Mouse (Mus musculus) midbrain, embryonic 16.5 days (tissue): ENCODE measurements around the gene Olfr610. TPM values are rescaled to one million over a fixed set of nuclear protein-coding genes. Genes with fewer than 3 reads are reported as not detected.
"Not testable (repeated sequence)": the region's sequence is repeated elsewhere in the genome, so short reads cannot be mapped to it uniquely, and the experiment has no call there.

Experiments
- ATAC-seq: fragments of 200-750 bp; cut with Nextera tagmentation; 2 replicates; pipeline ENCODE4 v1.8.0; 2017; ENCODE audit warnings: moderate TSS enrichment
- H3K27ac ChIP-seq: fragments of 300-500 bp; sonication (generic); 2 replicates; pipeline ENCODE4 v1.5.1; 2014; ENCODE audit warnings: mild to moderate bottlenecking, low read length, mixed read lengths
- H3K27me3 ChIP-seq: fragments of 300-500 bp; sonication (generic); 2 replicates; pipeline ENCODE4 v1.6.1; 2014; ENCODE audit warnings: low read depth, low read length, mixed read lengths; ENCODE audit not compliant: control insufficient read depth, insufficient read depth
- H3K36me3 ChIP-seq: fragments of 300-500 bp; sonication (generic); 2 replicates; pipeline ENCODE4 v1.6.1; 2014; ENCODE audit warnings: mild to moderate bottlenecking, low read length, moderate library complexity, mixed read lengths; ENCODE audit not compliant: control insufficient read depth, insufficient read depth
- H3K4me1 ChIP-seq: fragments of 300-500 bp; sonication (generic); 2 replicates; pipeline ENCODE4 v1.6.1; 2014; ENCODE audit warnings: mild to moderate bottlenecking, low read length, mixed read lengths; ENCODE audit not compliant: control insufficient read depth, insufficient read depth
- H3K4me2 ChIP-seq: fragments of 300-500 bp; sonication (generic); 2 replicates; pipeline ENCODE4 v1.6.1; 2014; ENCODE audit warnings: mild to moderate bottlenecking, low read length, mixed read lengths
- H3K4me3 ChIP-seq: fragments of 300-500 bp; sonication (generic); 2 replicates; pipeline ENCODE4 v1.5.1; 2014; ENCODE audit warnings: low read depth, mild to moderate bottlenecking, low read length, moderate library complexity, mixed read lengths
- H3K9ac ChIP-seq: fragments of 300-500 bp; sonication (generic); 2 replicates; pipeline ENCODE4 v1.6.1; 2014; ENCODE audit warnings: low read depth, low read length, mixed read lengths
- H3K9me3 ChIP-seq: fragments of 300-500 bp; sonication (generic); replicated peaks from 2 replicates; pipeline ENCODE4 v1.6.1; 2014; ENCODE audit warnings: mild to moderate bottlenecking, low read length, mixed read lengths; ENCODE audit not compliant: control insufficient read depth, poor library complexity, severe bottlenecking
- WGBS: fragments of 180-500 bp; shearing (Covaris S2); extraction: QIAGEN DNeasy Blood & Tissue Kit; methylation state at CpG from one replicate; pipeline ENCODE4 v1.1.7; 2014; 5-methylcytosine and 5-hydroxymethylcytosine counted together
- polyA plus RNA-seq: library from polyadenylated mRNA; unstranded; fragments of >200 nt; fragmentation: Nextera tagmentation; extraction: Ambion mirVana; gene quantifications from 2 replicates; pipeline ENCODE4 v1.2.1, GENCODE M21; 2015

Olfr610 gene
- polyA plus RNA-seq: not detected in 2 replicates

DNA sequence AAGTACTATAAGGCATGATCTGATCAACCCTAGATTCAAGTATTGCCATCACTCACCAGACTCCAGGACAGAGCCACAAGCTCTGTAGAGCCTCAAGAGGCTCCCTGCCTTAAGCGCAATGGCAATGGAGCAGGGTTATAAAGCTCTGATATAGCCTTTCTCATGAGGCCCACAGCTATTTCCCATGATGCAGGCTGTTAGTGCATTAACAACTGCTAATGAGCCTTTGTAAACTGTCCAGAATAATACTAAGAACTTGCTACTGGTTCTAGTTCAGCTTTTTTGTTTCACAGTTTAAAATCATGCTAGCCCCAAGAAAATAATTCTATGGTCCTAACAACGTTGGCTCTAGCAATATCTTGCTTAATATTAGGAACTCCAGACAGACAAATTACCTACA is at the start of gene Olfr610:
Gene Olfr610 (minus strand): TSS at position 101 of the 400 bp plus-strand sequence.
- Histone ChIP-seq H3K9ac (no peak within 1 kb of the TSS), H3K27me3 (no peaks in the 10 kb centered on the region), H3K36me3 (no peaks in the 10 kb centered on the region), H3K4me3 (no peak within 1 kb of the TSS), H3K4me2 (no peak within 1 kb of the TSS), H3K4me1 (no peaks in the 10 kb centered on the region), H3K9me3 (no peaks in the 10 kb centered on the region), H3K27ac (no peak within 1 kb of the TSS)
- ATAC-seq: no peak
- WGBS: 90% methylated on average over 2 of the region's 2 CpGs

- 90% methylated on average over 2 of the region's 2 CpGs for WGBS
- H3K9ac ChIP-seq: no peak within 1 kb of the TSS
- no peaks in the 10 kb centered on the region for H3K4me1 ChIP-seq
- no peak within 1 kb of the TSS for H3K27ac ChIP-seq
- no peaks in the 10 kb centered on the region for H3K9me3 ChIP-seq
- no peak within 1 kb of the TSS for H3K4me3 ChIP-seq
- no peak for ATAC-seq
- H3K36me3 ChIP-seq: no peaks in the 10 kb centered on the region
- H3K27me3 ChIP-seq: no peaks in the 10 kb centered on the region
- no peak within 1 kb of the TSS for H3K4me2 ChIP-seq
These were observed 43.9 kb upstream of the Olfr610 start, which contains the start of gene Olfr615 for GRCm38 (mm10) chr7:103555779-103556178. Gene Olfr615, plus strand, starts transcription at chr7:103556079.

- no peak for ATAC-seq
- Histone ChIP-seq H3K9me3 (no peaks in the 10 kb centered on the region), H3K9ac (no peak within 1 kb of the TSS), H3K36me3 (no peaks in the 10 kb centered on the region), H3K4me3 (no peak within 1 kb of the TSS), H3K4me2 (no peak within 1 kb of the TSS), H3K4me1 (no peaks in the 10 kb centered on the region), H3K27me3 (no peaks in the 10 kb centered on the region), H3K27ac (no peak within 1 kb of the TSS)
- 81% methylated on average over 2 of the region's 2 CpGs for WGBS
These were observed 35.9 kb upstream of the Olfr610 start, which contains the start of gene Olfr613 for GRCm38 (mm10) chr7:103547774-103548173. Gene Olfr613, plus strand, starts transcription at chr7:103548074.

DNA sequence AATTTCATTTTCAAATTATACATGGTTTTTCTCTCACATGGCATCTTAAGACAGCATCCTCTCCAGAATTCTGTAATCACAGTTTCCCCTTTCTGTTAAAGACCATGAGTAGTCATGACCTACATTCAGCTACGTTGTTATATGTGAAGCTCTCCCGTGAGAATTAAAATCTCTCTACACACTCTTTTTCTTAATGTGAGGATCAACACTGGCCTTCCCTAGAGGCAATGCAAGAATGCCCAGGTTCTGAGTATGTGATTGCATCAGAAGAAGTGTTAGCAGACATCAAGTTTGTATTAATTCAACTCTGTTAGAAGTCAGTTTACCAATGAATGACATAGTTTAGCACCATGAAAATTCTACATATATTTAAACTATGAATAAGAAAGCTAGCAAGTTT is 30.7 kb upstream of the Olfr610 start, which contains the start of gene Olfr612:
Gene Olfr612 (minus strand): TSS at position 101 of the 400 bp plus-strand sequence.
- H3K4me3 ChIP-seq, H3K4me1 ChIP-seq, H3K4me2 ChIP-seq, H3K9me3 ChIP-seq, H3K27ac ChIP-seq, ATAC-seq, H3K27me3 ChIP-seq, H3K36me3 ChIP-seq, H3K9ac ChIP-seq: not testable (repeated sequence)
- WGBS: 81% methylated on average over 2 of the region's 2 CpGs

- ATAC-seq, H3K9ac ChIP-seq, H3K4me2 ChIP-seq, H3K27me3 ChIP-seq, H3K9me3 ChIP-seq, H3K27ac ChIP-seq, H3K4me1 ChIP-seq, H3K4me3 ChIP-seq, H3K36me3 ChIP-seq: not testable (repeated sequence)
- 69% methylated on average over 1 of the region's 1 CpGs for WGBS
These were observed 8.8 kb upstream of the Olfr610 start, which contains the start of gene Olfr611 for GRCm38 (mm10) chr7:103520746-103521145. Gene Olfr611, minus strand, starts transcription at chr7:103520846.

GRCm38 (mm10) chr7:103497962-103498361 is 14.0 kb downstream of the Olfr610 start, which contains the start of gene Olfr609:
Gene Olfr609, minus strand, starts transcription at chr7:103498062.
- Histone ChIP-seq H3K4me3 (no peak within 1 kb of the TSS), H3K4me1 (no peaks in the 10 kb centered on the region), H3K4me2 (no peak within 1 kb of the TSS), H3K27me3 (no peaks in the 10 kb centered on the region), H3K36me3 (no peaks in the 10 kb centered on the region), H3K9ac (no peak within 1 kb of the TSS), H3K27ac (no peak within 1 kb of the TSS), H3K9me3 (no peaks in the 10 kb centered on the region)
- ATAC-seq: no peak
- WGBS: 69% methylated on average over 1 of the region's 1 CpGs

- not testable (repeated sequence) for H3K4me2 ChIP-seq, H3K27me3 ChIP-seq, ATAC-seq, H3K9ac ChIP-seq, H3K4me3 ChIP-seq, H3K27ac ChIP-seq, H3K9me3 ChIP-seq, H3K36me3 ChIP-seq, H3K4me1 ChIP-seq
- 90% methylated on average over 9 of the region's 9 CpGs for WGBS
These were observed 34.8 kb downstream of the Olfr610 start for GRCm38 (mm10) chr7:103477106-103477505.

GRCm38 (mm10) chr7:103469577-103469976 is 42.3 kb downstream of the Olfr610 start, which contains the start of gene Olfr608:
Gene Olfr608, plus strand, starts transcription at chr7:103469877.
- no peak within 1 kb of the TSS for H3K27ac ChIP-seq
- no peak within 1 kb of the TSS for H3K4me3 ChIP-seq
- no peak within 1 kb of the TSS for H3K4me2 ChIP-seq
- H3K4me1 ChIP-seq: no peaks in the 10 kb centered on the region
- no peaks in the 10 kb centered on the region for H3K36me3 ChIP-seq
- ATAC-seq: no peak
- H3K9ac ChIP-seq: no peak within 1 kb of the TSS
- no peaks in the 10 kb centered on the region for H3K27me3 ChIP-seq
- H3K9me3 ChIP-seq: no peaks in the 10 kb centered on the region

- Histone ChIP-seq H3K4me1 (no peaks in the 10 kb centered on the region), H3K9ac (no peak overlapping the region), H3K36me3 (no peaks in the 10 kb centered on the region), H3K4me3 (no peak overlapping the region), H3K27me3 (no peaks in the 10 kb centered on the region), H3K9me3 (no peaks in the 10 kb centered on the region), H3K27ac (no peak overlapping the region), H3K4me2 (no peak overlapping the region)
- ATAC-seq: no peak
- WGBS: 91% methylated on average over 5 of the region's 5 CpGs
These were observed 51.3 kb downstream of the Olfr610 start for GRCm38 (mm10) chr7:103460590-103460989.
